Mouse (Mus musculus): ENCODE measurements at regions not wholly inside any gene's neighbourhood (a gene's known extent, or its start where the extent isn't known, plus 50 kb on each side); places are given as distances from the start of the nearest gene placed in this dataset.
"Not testable (repeated sequence)": the region's sequence is repeated elsewhere in the genome, so short reads cannot be mapped to it uniquely, and the experiment has no call there.

DNA sequence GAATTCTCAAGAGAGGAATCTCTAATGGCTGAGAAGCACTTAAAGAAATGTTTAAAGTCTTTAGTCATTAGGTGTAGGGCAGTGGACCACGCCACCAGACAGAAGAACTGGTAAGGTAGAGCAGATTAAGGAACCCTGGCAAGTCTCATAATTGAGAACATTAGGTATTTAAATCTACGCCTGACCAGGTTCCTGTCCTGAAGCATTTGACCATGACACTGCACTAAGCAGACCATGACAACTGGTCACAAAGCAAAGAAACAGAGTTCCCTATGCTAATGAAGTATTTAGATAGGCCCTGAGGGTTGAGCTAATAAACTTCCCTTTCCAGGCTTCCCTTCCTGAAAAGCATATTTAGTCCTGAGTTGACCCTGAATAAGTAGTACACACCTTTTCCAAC is 562.3 kb downstream of the Cdh11 start:
- DNase-seq (ENCODE audit: low spot score in 2 of 2), result no peak

- no peak for DNase-seq (ENCODE audit: low spot score in 2 of 2)
These were observed 579.8 kb downstream of the Cdh11 start for GRCm38 (mm10) chr8:102205633-102206032.

GRCm38 (mm10) chr8:102159541-102160197 is 625.8 kb downstream of the Cdh11 start:
- DNase-seq (ENCODE audit: low spot score in 2 of 2), result no peak

DNA sequence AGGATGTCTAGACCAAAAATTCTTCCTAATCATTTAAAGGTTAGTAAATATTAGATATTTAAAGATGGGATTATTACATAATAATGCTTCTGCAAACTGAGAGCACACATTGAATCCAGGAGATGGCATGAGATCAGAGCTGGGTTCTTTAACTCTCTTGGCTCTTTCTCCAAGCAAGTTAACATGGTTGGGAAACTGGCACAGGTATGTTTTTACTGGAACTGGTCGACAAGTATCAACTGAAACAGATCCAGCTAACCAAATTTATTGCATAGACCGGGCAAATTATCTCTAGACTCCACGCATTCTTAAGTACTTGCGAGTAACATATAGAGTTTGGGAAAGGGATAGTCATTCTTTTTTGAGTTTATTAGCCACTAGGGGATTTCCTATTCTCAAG is 666.8 kb downstream of the Cdh11 start:
- no peak for DNase-seq (ENCODE audit: low spot score in 2 of 2)

DNA sequence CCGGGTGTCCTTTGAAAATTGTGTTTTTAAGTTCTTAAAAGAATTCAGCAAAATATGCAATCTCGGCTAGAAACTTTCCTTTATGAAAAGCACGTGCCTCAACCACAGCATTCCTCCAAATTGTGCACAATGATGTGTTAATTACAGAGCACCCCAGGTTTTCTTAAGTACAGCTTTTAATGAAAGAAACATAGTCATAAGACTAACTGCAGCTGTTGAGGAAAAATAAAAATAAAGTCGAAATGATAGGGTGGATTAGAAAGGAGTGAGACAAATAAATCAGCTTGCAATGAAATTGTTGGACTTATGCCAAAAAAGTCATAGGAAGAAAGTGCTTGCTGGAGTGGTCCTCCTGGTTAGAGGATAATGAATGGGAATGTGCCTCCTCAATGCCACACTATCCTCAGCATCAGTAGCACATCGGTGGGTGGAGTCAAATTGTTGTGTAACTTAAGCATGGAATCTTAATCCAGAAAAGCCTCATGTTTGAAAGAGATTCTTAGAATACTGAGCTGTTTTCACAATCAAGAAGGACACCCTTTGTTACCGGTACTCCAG is 668.5 kb downstream of the Cdh11 start:
- no peak for DNase-seq (ENCODE audit: low spot score in 2 of 2)

DNA sequence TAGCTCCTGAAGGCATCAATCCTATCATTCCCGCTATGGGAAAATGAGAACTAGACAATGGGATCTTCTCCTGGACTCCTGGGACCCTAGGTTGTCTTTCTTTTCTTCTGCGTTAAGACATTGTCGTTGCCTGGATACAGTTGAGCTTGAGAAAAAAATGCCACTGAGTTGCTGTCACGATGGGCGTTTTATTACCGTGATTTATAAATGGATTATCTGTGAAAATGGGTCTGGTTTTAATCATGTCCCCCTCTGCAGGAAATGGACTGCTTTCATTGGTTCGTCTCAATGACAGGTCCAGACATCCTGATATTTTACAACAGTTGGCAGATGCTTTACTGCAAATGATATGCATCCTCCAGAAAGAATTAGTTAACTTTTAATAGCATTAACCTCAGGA is 681.7 kb downstream of the Cdh11 start:
- no peak for DNase-seq (ENCODE audit: low spot score in 2 of 2)

DNA sequence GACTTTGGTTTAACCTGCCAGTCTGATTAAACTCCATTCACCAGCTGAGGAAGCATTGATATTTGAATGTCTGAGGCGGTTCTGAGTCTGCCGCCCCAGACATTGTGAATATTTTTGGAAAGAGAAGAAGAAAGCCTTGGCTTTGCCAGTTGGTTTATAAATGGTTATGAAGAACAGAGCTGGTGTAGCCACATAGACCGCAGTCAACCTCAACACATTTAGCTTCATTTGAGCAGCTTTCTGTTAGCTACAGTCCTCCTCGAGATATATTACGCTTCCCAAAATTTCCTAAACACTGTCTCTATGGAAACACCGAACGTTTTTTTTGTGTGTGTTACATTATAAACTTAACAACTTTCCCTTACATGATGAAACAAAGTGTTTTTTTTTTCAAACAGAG is 688.7 kb downstream of the Cdh11 start:
- no peak for DNase-seq (ENCODE audit: low spot score in 2 of 2)

DNA sequence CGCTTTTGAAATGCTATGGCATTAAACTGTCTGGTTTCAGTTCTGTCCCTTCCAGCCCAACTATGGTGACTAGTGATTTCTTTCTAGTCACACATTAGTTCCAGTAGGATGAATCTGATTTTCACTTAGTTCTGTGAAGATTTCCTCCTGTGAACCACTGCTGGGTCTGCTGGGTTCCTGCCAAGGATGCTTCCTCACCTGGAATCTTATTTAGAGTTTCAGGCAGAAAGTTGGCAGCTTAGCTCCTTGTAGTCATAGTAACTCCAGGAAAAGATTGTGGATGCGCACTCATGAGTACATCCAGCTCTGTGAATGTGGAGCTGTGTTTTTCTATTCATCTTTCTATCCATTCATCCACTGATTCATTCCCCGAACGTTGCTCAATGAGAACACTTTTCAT is 699.5 kb downstream of the Cdh11 start:
- peak; percentile 25 to 31 for DNase-seq (ENCODE audit: low spot score in 2 of 2)

DNA sequence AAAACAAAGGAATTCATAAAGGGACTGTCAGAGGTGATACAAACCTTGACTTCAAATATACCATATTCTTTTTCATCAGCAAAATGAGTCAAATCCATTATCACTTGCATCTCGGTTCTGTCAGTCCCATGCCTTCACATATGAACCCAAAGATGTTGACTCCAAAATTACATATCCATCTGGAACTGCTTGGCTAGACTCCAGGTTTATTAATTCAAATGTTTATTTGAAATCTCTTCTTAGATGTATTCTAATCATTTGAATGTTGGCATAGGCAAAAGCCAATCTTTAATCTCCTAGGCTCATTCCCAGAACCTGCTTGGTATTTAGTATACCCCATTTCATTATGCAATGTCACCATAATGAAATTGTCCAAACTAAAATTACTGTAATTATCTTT is 709.8 kb downstream of the Cdh11 start:
- DNase-seq (ENCODE audit: low spot score in 2 of 2), result no peak

- DNase-seq (ENCODE audit: low spot score in 2 of 2), result no peak
These were observed 721.3 kb downstream of the Cdh11 start for GRCm38 (mm10) chr8:102064137-102064536.

- DNase-seq (ENCODE audit: low spot score in 2 of 2), result no peak
These were observed 732.0 kb downstream of the Cdh11 start for GRCm38 (mm10) chr8:102053429-102053828.

- DNase-seq (ENCODE audit: low spot score in 2 of 2), result no peak
These were observed 758.2 kb downstream of the Cdh11 start for GRCm38 (mm10) chr8:102026956-102027927.

GRCm38 (mm10) chr8:102024472-102024871 is 761.0 kb downstream of the Cdh11 start:
- DNase-seq (ENCODE audit: low spot score in 2 of 2), result no peak

DNA sequence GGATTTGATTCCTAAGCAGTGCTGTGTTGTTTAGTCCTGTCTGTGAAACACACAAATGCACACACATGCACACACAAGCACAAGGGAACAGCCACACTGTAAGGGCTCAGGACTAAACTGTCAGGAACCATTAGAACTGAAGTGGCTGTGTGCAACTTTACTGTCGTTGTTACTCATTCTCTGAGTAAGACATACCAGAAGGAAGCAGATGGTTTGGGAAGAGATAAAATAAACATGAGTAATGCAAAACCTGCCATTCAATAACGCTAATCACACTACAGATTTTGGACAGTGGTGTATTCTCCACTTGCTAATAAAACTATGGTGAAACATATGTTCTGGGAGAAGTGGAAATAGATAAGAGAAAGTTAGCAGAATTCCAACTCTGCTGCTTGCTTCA is 767.7 kb downstream of the Cdh11 start:
- DNase-seq (ENCODE audit: low spot score in 2 of 2), result no peak

- DNase-seq (ENCODE audit: low spot score in 2 of 2), result peak; percentile 11 to 13
These were observed 785.0 kb downstream of the Cdh11 start for GRCm38 (mm10) chr8:102000326-102001016.

GRCm38 (mm10) chr8:101996761-101997160 is 788.7 kb downstream of the Cdh11 start:
- not testable (repeated sequence) for DNase-seq (ENCODE audit: low spot score in 2 of 2)

- DNase-seq (ENCODE audit: low spot score in 2 of 2), result no peak
These were observed 828.6 kb downstream of the Cdh11 start for GRCm38 (mm10) chr8:101956832-101957231.

DNA sequence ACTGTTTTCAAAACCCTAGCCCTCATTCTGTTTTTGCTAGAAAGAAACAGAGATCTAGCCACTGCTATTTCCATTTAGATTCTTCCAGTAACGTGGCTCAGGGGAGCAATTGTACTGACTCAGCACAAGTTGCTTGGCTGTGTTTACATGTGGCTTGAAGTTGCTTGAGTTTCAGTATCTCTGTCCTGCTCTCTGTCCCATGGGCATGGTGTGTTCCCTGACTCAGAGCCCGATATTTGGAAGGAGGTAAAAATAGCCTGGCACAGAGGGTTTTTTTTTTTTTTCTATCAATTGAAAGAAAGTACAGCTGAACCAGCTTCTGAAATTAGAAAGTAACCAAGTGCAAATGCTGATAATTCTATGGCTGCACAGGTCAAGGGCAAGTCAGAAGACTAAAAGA is 834.8 kb downstream of the Cdh11 start:
- DNase-seq (ENCODE audit: low spot score in 2 of 2), result no peak

DNA sequence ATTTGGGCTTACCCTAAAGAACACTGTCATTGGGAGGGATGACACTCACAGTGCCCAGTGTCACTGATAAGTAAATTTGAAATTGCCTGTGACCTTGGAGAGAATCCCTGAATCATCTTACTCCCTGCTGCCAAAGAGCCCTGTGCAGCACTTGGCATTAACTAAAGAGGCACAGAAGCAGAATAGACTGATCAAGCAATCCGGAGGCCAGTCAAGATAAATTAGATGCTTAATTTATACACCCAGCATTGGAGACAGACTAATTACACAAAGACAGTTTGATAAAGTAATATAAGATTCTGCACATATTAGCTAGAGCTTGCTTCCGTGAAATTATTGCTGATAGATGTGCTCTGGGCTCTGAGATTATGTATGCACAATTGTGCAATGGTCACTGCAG is 847.6 kb downstream of the Cdh11 start:
- DNase-seq (ENCODE audit: low spot score in 2 of 2), result no peak

DNA sequence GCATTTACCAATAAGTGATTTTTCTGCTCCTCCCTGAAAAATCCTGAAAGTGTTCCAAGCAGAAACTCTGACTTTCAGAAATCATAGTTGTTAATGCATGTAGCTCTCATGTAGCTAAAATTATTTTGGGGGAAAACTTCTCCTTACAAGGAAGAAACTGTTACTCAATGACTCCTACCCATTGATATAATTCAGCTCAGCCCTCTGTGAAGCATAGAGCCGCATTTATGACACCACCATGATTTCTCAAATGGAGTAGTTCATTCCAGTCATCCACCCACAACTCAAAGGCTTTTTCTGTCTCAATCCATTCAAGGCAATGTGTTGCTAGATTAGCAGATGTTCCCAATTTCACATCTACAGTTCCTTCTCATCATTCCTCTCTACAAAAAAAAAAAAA is 871.8 kb downstream of the Cdh11 start:
- DNase-seq (ENCODE audit: low spot score in 2 of 2), result peak in 1 of 2 experiments; percentile 6

Data from frontal cortex, postnatal 10 days (tissue).